Comparison of ENCODE assay signal across 8 mouse cellular contexts in the genomic region with DNA sequence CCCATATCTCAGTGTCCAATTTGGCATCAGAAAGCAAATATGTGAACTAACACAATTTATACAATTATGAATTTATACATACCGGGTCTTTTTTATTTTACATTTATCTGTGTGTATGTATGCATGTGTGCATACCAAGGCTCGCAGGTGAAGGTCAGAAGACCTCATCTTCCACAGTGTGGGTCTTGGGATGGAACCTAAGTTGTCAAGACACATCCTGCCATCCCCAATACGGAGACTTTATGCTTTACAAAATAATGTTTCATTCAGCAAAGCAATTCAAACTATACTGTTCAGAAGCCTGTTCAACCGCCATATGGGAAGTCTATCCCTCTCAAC. TPM values are rescaled to one million over a fixed set of nuclear protein-coding genes. Genes with fewer than 3 reads are reported as not detected.
A peak's percentile ranks its signal among the peaks of the same experiment; 100 is the strongest.
DNase-seq lines count a peak whose midpoint lies in the region; ATAC-seq and TF ChIP-seq lines count a peak whose summit lies in the region.

No protein-coding gene starts in this region.

- peaks cover 7% of the 10 kb centered on the region; the same call in 1 of the 2 replicates for H3K36me3 ChIP-seq in intestine, embryonic 14.5 days (ENCODE audit: control insufficient read depth, insufficient read depth, low read length)
- peaks cover 8% of the 10 kb centered on the region; the same call in 1 of the 2 replicates for H3K36me3 ChIP-seq in intestine, postnatal 0 days (ENCODE audit: control insufficient read depth, insufficient read depth)
- H3K36me3 ChIP-seq in embryonic facial prominence, embryonic 14.5 days (ENCODE audit: control insufficient read depth, insufficient read depth, low read length): 0 out of 2 replicates have a peak, but pooled peaks cover 3% of the 10 kb centered on the region
- H3K36me3 ChIP-seq in hindbrain, embryonic 16.5 days (ENCODE audit: control insufficient read depth, insufficient read depth, low read length): no peaks in the 10 kb centered on the region
- no peaks in the 10 kb centered on the region for H3K36me3 ChIP-seq in midbrain, embryonic 16.5 days (ENCODE audit: control insufficient read depth, insufficient read depth, low read length)

- ATAC-seq in intestine, embryonic 14.5 days (replicated peaks; ENCODE audit: low FRiP score, low TSS enrichment, low read depth): no peak; the same call in 1 of the 2 replicates
- ATAC-seq in intestine, postnatal 0 days: no peak
- ATAC-seq in embryonic facial prominence, embryonic 14.5 days (ENCODE audit: low read depth): peak; percentile 27
- peak; percentile 63 for ATAC-seq in hindbrain, embryonic 16.5 days
- ATAC-seq in midbrain, embryonic 16.5 days: peak; percentile 78
- no peak for ATAC-seq in CD4-positive, CD25-positive, alpha-beta regulatory T cell, adult 4 months

- H3K9me3 ChIP-seq in intestine, embryonic 14.5 days (ENCODE audit: control insufficient read depth, low read length): no peaks in the 10 kb centered on the region
- H3K9me3 ChIP-seq in intestine, postnatal 0 days (ENCODE audit: control insufficient read depth): no peaks in the 10 kb centered on the region
- H3K9me3 ChIP-seq in embryonic facial prominence, embryonic 14.5 days (ENCODE audit: control insufficient read depth, low read length): no peaks in the 10 kb centered on the region
- no peaks in the 10 kb centered on the region for H3K9me3 ChIP-seq in hindbrain, embryonic 16.5 days (ENCODE audit: control insufficient read depth, low read length)
- no peaks in the 10 kb centered on the region for H3K9me3 ChIP-seq in midbrain, embryonic 16.5 days (replicated peaks; ENCODE audit: control insufficient read depth, low read length, poor library complexity, severe bottlenecking)

- H3K4me3 ChIP-seq in intestine, embryonic 14.5 days (ENCODE audit: low read depth, low read length): 0 out of 2 replicates have a peak overlapping the region, but pooled peaks have one; percentile 76
- no peak overlapping the region for H3K4me3 ChIP-seq in intestine, postnatal 0 days (ENCODE audit: low read depth, low read length)
- peak overlapping the region; percentile 89; the same call in 1 of the 2 replicates for H3K4me3 ChIP-seq in embryonic facial prominence, embryonic 14.5 days (ENCODE audit: low read depth, low read length)
- peak overlapping the region; percentile 86 for H3K4me3 ChIP-seq in hindbrain, embryonic 16.5 days (ENCODE audit: low read length)
- H3K4me3 ChIP-seq in midbrain, embryonic 16.5 days (ENCODE audit: low read depth, low read length): peak overlapping the region; percentile 62

- DNase-seq in intestine, embryonic 14.5 days (ENCODE audit: low spot score): no peak
- no peak for DNase-seq in embryonic facial prominence, embryonic 14.5 days (ENCODE audit: low spot score)
- no peak for DNase-seq in frontal cortex, adult 2 months (ENCODE audit: extremely low spot score in 1 of 2, low spot score in 1 of 2)
- no peak for DNase-seq in gastrocnemius, postnatal 10 days

- 56% methylated on average over 4 of the region's 4 CpGs for WGBS in intestine, embryonic 14.5 days
- whole genome bisulfite sequencing in intestine, postnatal 0 days: 53% methylated on average over 4 of the region's 4 CpGs
- 51% methylated on average over 4 of the region's 4 CpGs for WGBS in embryonic facial prominence, embryonic 14.5 days
- 56% methylated on average over 4 of the region's 4 CpGs for WGBS in hindbrain, embryonic 16.5 days
- 57% methylated on average over 4 of the region's 4 CpGs for WGBS in midbrain, embryonic 16.5 days

- H3K9ac ChIP-seq in intestine, embryonic 14.5 days (ENCODE audit: low read length): no peak overlapping the region
- H3K9ac ChIP-seq in intestine, postnatal 0 days (ENCODE audit: low read depth, low read length): no peak overlapping the region
- no peak overlapping the region for H3K9ac ChIP-seq in embryonic facial prominence, embryonic 14.5 days (ENCODE audit: low read depth, low read length)
- H3K9ac ChIP-seq in hindbrain, embryonic 16.5 days (ENCODE audit: low read depth, low read length): no peak overlapping the region
- H3K9ac ChIP-seq in midbrain, embryonic 16.5 days (ENCODE audit: low read depth, low read length): no peak overlapping the region

- no peaks in the 10 kb centered on the region for H3K27me3 ChIP-seq in intestine, embryonic 14.5 days (replicated peaks; ENCODE audit: control insufficient read depth, insufficient read depth, low read length)
- H3K27me3 ChIP-seq in intestine, postnatal 0 days (replicated peaks; ENCODE audit: control insufficient read depth, insufficient read depth, low read length): no peaks in the 10 kb centered on the region
- H3K27me3 ChIP-seq in embryonic facial prominence, embryonic 14.5 days (replicated peaks; ENCODE audit: control insufficient read depth, insufficient read depth, low read length): no peaks in the 10 kb centered on the region
- H3K27me3 ChIP-seq in hindbrain, embryonic 16.5 days (replicated peaks; ENCODE audit: control insufficient read depth, insufficient read depth, low read length): no peaks in the 10 kb centered on the region
- H3K27me3 ChIP-seq in midbrain, embryonic 16.5 days (ENCODE audit: control insufficient read depth, insufficient read depth, low read depth, low read length): no peaks in the 10 kb centered on the region

- no peak for TF ChIP-seq CTCF in intestine, postnatal 0 days (IDR thresholded peaks at IDR 0.05; ENCODE audit: low read depth)

- H3K4me2 ChIP-seq in intestine, embryonic 14.5 days (ENCODE audit: low read length): no peak overlapping the region
- no peak overlapping the region for H3K4me2 ChIP-seq in intestine, postnatal 0 days (replicated peaks; ENCODE audit: low read depth)
- H3K4me2 ChIP-seq in embryonic facial prominence, embryonic 14.5 days (ENCODE audit: low read depth, low read length): no peak overlapping the region
- H3K4me2 ChIP-seq in hindbrain, embryonic 16.5 days (ENCODE audit: low read length): peak overlapping the region; percentile 69
- peak overlapping the region; percentile 73 for H3K4me2 ChIP-seq in midbrain, embryonic 16.5 days (ENCODE audit: low read length)

- peaks cover 8% of the 10 kb centered on the region for H3K4me1 ChIP-seq in intestine, embryonic 14.5 days (replicated peaks; ENCODE audit: control insufficient read depth, insufficient read depth, low read length)
- H3K4me1 ChIP-seq in intestine, postnatal 0 days (replicated peaks; ENCODE audit: control insufficient read depth, insufficient read depth, low read length): no peaks in the 10 kb centered on the region
- peaks cover 17% of the 10 kb centered on the region for H3K4me1 ChIP-seq in embryonic facial prominence, embryonic 14.5 days (ENCODE audit: control insufficient read depth, insufficient read depth, low read length)
- H3K4me1 ChIP-seq in hindbrain, embryonic 16.5 days (ENCODE audit: control insufficient read depth, insufficient read depth, low read depth, low read length): peaks cover 8% of the 10 kb centered on the region
- peaks cover 5% of the 10 kb centered on the region for H3K4me1 ChIP-seq in midbrain, embryonic 16.5 days (ENCODE audit: control insufficient read depth, insufficient read depth, low read length)

- H3K27ac ChIP-seq in intestine, embryonic 14.5 days (ENCODE audit: low read depth): no peak overlapping the region
- no peak overlapping the region for H3K27ac ChIP-seq in intestine, postnatal 0 days (ENCODE audit: low read depth, low read length)
- no peak overlapping the region for H3K27ac ChIP-seq in embryonic facial prominence, embryonic 14.5 days (replicated peaks; ENCODE audit: low read depth, low read length)
- no peak overlapping the region for H3K27ac ChIP-seq in hindbrain, embryonic 16.5 days (ENCODE audit: low read depth, low read length)
- H3K27ac ChIP-seq in midbrain, embryonic 16.5 days (ENCODE audit: low read length): no peak overlapping the region

RNA-seq across cellular contexts. Expression of a gene that starts 0.4 kb away (rescaled TPM):
- 38.7 and 41.5 TPM in 2 replicates for polyA plus RNA-seq in intestine, embryonic 14.5 days (2014; fragmentation: Nextera tagmentation; extraction: Ambion mirVana)
- 40.5 and 48.6 TPM in 2 replicates for polyA plus RNA-seq in intestine, postnatal 0 days (2015; fragmentation: Nextera tagmentation; extraction: Ambion mirVana)
- 35.3 and 35.7 TPM in 2 replicates for polyA plus RNA-seq in embryonic facial prominence, embryonic 14.5 days (2014; fragmentation: Nextera tagmentation; extraction: Ambion mirVana)
- 16.7 and 17.3 TPM in 2 replicates for polyA plus RNA-seq in hindbrain, embryonic 16.5 days (2015; fragmentation: Nextera tagmentation; extraction: Ambion mirVana)
- polyA plus RNA-seq in midbrain, embryonic 16.5 days (2015; fragmentation: Nextera tagmentation; extraction: Ambion mirVana): 16.2 and 16.9 TPM in 2 replicates
- 30.2 and 33.5 TPM in 2 replicates for polyA plus RNA-seq in frontal cortex, adult 2 months (2012; rRNA removed)
- polyA plus RNA-seq in CD4-positive, CD25-positive, alpha-beta regulatory T cell, adult 4 months (2017; shearing (Covaris generic)): 10 to 100 TPM; 76.9 to 97.7 TPM
- 10 to 100 TPM; 31.8 to 38.5 TPM for total RNA-seq in gastrocnemius, postnatal 10 days (2021)

RNA-seq across cellular contexts. Expression of a gene that starts 49.1 kb away (rescaled TPM):
- 0.09 and 0.19 TPM in 2 replicates for polyA plus RNA-seq in intestine, embryonic 14.5 days (2014; fragmentation: Nextera tagmentation; extraction: Ambion mirVana)
- polyA plus RNA-seq in intestine, postnatal 0 days (2015; fragmentation: Nextera tagmentation; extraction: Ambion mirVana): 0.05 TPM in 1 of 2 replicates, not detected in the other
- polyA plus RNA-seq in embryonic facial prominence, embryonic 14.5 days (2014; fragmentation: Nextera tagmentation; extraction: Ambion mirVana): 0.18 and 0.60 TPM in 2 replicates
- polyA plus RNA-seq in hindbrain, embryonic 16.5 days (2015; fragmentation: Nextera tagmentation; extraction: Ambion mirVana): 0.05 and 0.06 TPM in 2 replicates
- 0.08 TPM in 1 of 2 replicates, not detected in the other for polyA plus RNA-seq in midbrain, embryonic 16.5 days (2015; fragmentation: Nextera tagmentation; extraction: Ambion mirVana)
- polyA plus RNA-seq in frontal cortex, adult 2 months (2012; rRNA removed): 0.14 and 0.17 TPM in 2 replicates
- polyA plus RNA-seq in CD4-positive, CD25-positive, alpha-beta regulatory T cell, adult 4 months (2017; shearing (Covaris generic)): under 1 TPM; 0.22 to 0.68 TPM
- total RNA-seq in gastrocnemius, postnatal 10 days (2021): under 1 TPM; 0.07 to 0.34 TPM

Comparison
In these comparisons a context has a peak if more than half of its experiments do, and no peak if none do; other contexts are left out.
1. ATAC-seq: peak in embryonic facial prominence, embryonic 14.5 days (single experiment), hindbrain, embryonic 16.5 days (single experiment) and midbrain, embryonic 16.5 days (single experiment); none in intestine, embryonic 14.5 days (single experiment), intestine, postnatal 0 days (single experiment) and CD4-positive, CD25-positive, alpha-beta regulatory T cell, adult 4 months (single experiment).
2. H3K4me2 ChIP-seq: peak in hindbrain, embryonic 16.5 days (single experiment) and midbrain, embryonic 16.5 days (single experiment); none in intestine, embryonic 14.5 days (single experiment), intestine, postnatal 0 days (single experiment) and embryonic facial prominence, embryonic 14.5 days (single experiment).